Comparison of ENCODE assay signal across 34 mouse cellular contexts in genomic region chr3:84723996-84724395, GRCm38 (mm10).
"Had no signal": no experiment of that assay in that cellular context is flagged by ENCODE, and none has a peak within 500 bp of the region (broad histone marks: within the 10 kb centered on the region; RNA-seq: fewer than 3 reads in every experiment).

No protein-coding gene starts in this region.

- H3K36me3 ChIP-seq: heart, embryonic 10.5 days; heart, embryonic 12.5 days; heart, embryonic 13.5 days; heart, embryonic 15.5 days; hindbrain, embryonic 10.5 days; hindbrain, embryonic 12.5 days; hindbrain, embryonic 13.5 days; hindbrain, embryonic 15.5 days; intestine, embryonic 15.5 days; kidney, embryonic 15.5 days had no signal

- H3K4me1 ChIP-seq: heart, embryonic 15.5 days; hindbrain, embryonic 10.5 days; hindbrain, embryonic 12.5 days; hindbrain, embryonic 13.5 days; hindbrain, embryonic 15.5 days; intestine, embryonic 15.5 days; kidney, embryonic 15.5 days had no signal

- H3K27me3 ChIP-seq: heart, embryonic 12.5 days; heart, embryonic 13.5 days; hindbrain, embryonic 15.5 days; intestine, embryonic 15.5 days; kidney, embryonic 15.5 days had no signal

- H3K9ac ChIP-seq: heart, embryonic 12.5 days; heart, embryonic 13.5 days; heart, embryonic 15.5 days; hindbrain, embryonic 12.5 days; hindbrain, embryonic 13.5 days; hindbrain, embryonic 14.5 days; hindbrain, embryonic 15.5 days; intestine, embryonic 15.5 days; kidney, embryonic 15.5 days had no signal

- H3K9me3 ChIP-seq: heart, embryonic 10.5 days; heart, embryonic 12.5 days; heart, embryonic 13.5 days; heart, embryonic 15.5 days; hindbrain, embryonic 10.5 days; hindbrain, embryonic 12.5 days; hindbrain, embryonic 13.5 days; hindbrain, embryonic 15.5 days; intestine, embryonic 15.5 days; kidney, embryonic 15.5 days had no signal

- DNase-seq: heart, postnatal 14 days; heart, postnatal 36 days; heart, postnatal 4 days; kidney, adult 11 months; kidney, adult 18-20 months; kidney, adult 2 months; kidney, adult 8-10 months; kidney, adult 9 months; kidney, postnatal 10 days; kidney, postnatal 14 days; kidney, postnatal 25 days; kidney, postnatal 36 days; kidney, postnatal 4 days; layer of hippocampus, adult 9-11 months; layer of hippocampus, postnatal 36 days had no signal

- H3K4me2 ChIP-seq: heart, embryonic 11.5 days; heart, embryonic 12.5 days; heart, embryonic 13.5 days; heart, embryonic 15.5 days; hindbrain, embryonic 12.5 days; hindbrain, embryonic 13.5 days; hindbrain, embryonic 14.5 days; hindbrain, embryonic 15.5 days; intestine, embryonic 15.5 days; kidney, embryonic 15.5 days had no signal

- H3K27ac ChIP-seq: heart, embryonic 10.5 days; heart, embryonic 13.5 days; heart, embryonic 15.5 days; hindbrain, embryonic 10.5 days; hindbrain, embryonic 12.5 days; hindbrain, embryonic 13.5 days; hindbrain, embryonic 14.5 days; hindbrain, embryonic 15.5 days; hindbrain, postnatal 0 days; intestine, embryonic 15.5 days; kidney, embryonic 15.5 days; kidney, postnatal 0 days; left cerebral cortex, adult 2 months had no signal

- ATAC-seq: hindbrain, embryonic 16.5 days; hindbrain, postnatal 0 days; inflammation-experienced regulatory T-cells, adult 6 months; intestine, embryonic 15.5 days; intestine, embryonic 16.5 days; intestine, postnatal 0 days had no signal

- H3K4me3 ChIP-seq: heart, embryonic 10.5 days; heart, embryonic 12.5 days; heart, embryonic 13.5 days; heart, embryonic 15.5 days; hindbrain, embryonic 10.5 days; hindbrain, embryonic 12.5 days; hindbrain, embryonic 13.5 days; hindbrain, embryonic 15.5 days; intestine, embryonic 15.5 days; kidney, embryonic 15.5 days; left cerebral cortex, adult 2 months had no signal
